Mouse (Mus musculus): ENCODE measurements around the gene Mia3. TPM values are rescaled to one million over a fixed set of nuclear protein-coding genes. Genes with fewer than 3 reads are reported as not detected.
"Not testable (repeated sequence)": the region's sequence is repeated elsewhere in the genome, so short reads cannot be mapped to it uniquely, and the experiment has no call there.

Mia3 gene
- polyA plus RNA-seq, 1 experiment, result 37.2 TPM

DNA sequence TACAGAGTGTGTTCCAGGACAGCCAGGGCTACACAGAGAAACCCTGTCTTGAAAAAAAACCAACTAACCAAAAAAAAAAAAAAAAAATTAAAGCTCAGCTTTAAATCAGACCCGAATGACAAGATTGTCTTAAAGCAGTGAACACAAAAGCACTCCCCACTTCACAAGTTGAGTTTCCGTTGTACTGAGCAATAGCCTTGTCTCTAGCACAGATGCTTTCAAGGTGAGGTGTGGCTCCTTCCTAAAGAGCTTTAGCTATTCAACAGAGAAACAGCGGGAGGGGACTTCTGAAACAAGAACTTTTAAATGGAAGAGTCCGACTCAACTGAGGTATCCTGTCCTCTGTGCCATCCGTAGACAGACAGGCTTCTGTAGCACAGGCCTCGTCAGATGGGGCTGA, 44.9 kb downstream of the Mia3 start:
- TF ChIP-seq POLR2A (IDR thresholded peaks at IDR 0.05; ENCODE audit: borderline replicate concordance, control insufficient read depth, low read depth, low read length), result no peak
- no peak for TF ChIP-seq CTCF (IDR thresholded peaks at IDR 0.05; ENCODE audit: control insufficient read depth, insufficient read depth, low read length)
- no peak overlapping the region for H3K27ac ChIP-seq (ENCODE audit: control insufficient read depth, insufficient read depth, low read depth, low read length, poor library complexity)
- WGBS, result 91% methylated on average over 6 of the region's 6 CpGs
- peaks cover 1% of the 10 kb centered on the region; the same call in 1 of the 2 replicates for H3K4me1 ChIP-seq (ENCODE audit: control insufficient read depth, insufficient read depth, low read length)
- no peak overlapping the region for H3K4me3 ChIP-seq (replicated peaks; ENCODE audit: control insufficient read depth, low read depth, low read length)

- 93% methylated on average over 2 of the region's 2 CpGs for WGBS
- H3K4me1 ChIP-seq (ENCODE audit: control insufficient read depth, insufficient read depth, low read length), result peaks cover 1% of the 10 kb centered on the region; the same call in 1 of the 2 replicates
- TF ChIP-seq CTCF (IDR thresholded peaks at IDR 0.05; ENCODE audit: control insufficient read depth, insufficient read depth, low read length) (no peak), POLR2A (IDR thresholded peaks at IDR 0.05; ENCODE audit: borderline replicate concordance, control insufficient read depth, low read depth, low read length) (no peak)
- H3K27ac ChIP-seq (ENCODE audit: control insufficient read depth, insufficient read depth, low read depth, low read length, poor library complexity), result no peak overlapping the region
- H3K4me3 ChIP-seq (replicated peaks; ENCODE audit: control insufficient read depth, low read depth, low read length), result no peak overlapping the region
Measured at GRCm38 (mm10) chr1:183323923-183324322, 45.4 kb downstream of the Mia3 start.

GRCm38 (mm10) chr1:183322496-183322895, 46.9 kb downstream of the Mia3 start:
- not testable (repeated sequence) for H3K4me1 ChIP-seq (ENCODE audit: control insufficient read depth, insufficient read depth, low read length); H3K4me3 ChIP-seq (replicated peaks; ENCODE audit: control insufficient read depth, low read depth, low read length); H3K27ac ChIP-seq (ENCODE audit: control insufficient read depth, insufficient read depth, low read depth, low read length, poor library complexity)
- 48% methylated on average over 5 of the region's 5 CpGs for WGBS

GRCm38 (mm10) chr1:183320708-183321107, 48.6 kb downstream of the Mia3 start:
- no peak for TF ChIP-seq POLR2A (IDR thresholded peaks at IDR 0.05; ENCODE audit: borderline replicate concordance, control insufficient read depth, low read depth, low read length)
- no peak for TF ChIP-seq CTCF (IDR thresholded peaks at IDR 0.05; ENCODE audit: control insufficient read depth, insufficient read depth, low read length)
- peaks cover 1% of the 10 kb centered on the region; the same call in 1 of the 2 replicates for H3K4me1 ChIP-seq (ENCODE audit: control insufficient read depth, insufficient read depth, low read length)
- H3K27ac ChIP-seq (ENCODE audit: control insufficient read depth, insufficient read depth, low read depth, low read length, poor library complexity), result no peak overlapping the region
- WGBS, result 10% methylated on average over 3 of the region's 3 CpGs
- H3K4me3 ChIP-seq (replicated peaks; ENCODE audit: control insufficient read depth, low read depth, low read length), result no peak overlapping the region

DNA sequence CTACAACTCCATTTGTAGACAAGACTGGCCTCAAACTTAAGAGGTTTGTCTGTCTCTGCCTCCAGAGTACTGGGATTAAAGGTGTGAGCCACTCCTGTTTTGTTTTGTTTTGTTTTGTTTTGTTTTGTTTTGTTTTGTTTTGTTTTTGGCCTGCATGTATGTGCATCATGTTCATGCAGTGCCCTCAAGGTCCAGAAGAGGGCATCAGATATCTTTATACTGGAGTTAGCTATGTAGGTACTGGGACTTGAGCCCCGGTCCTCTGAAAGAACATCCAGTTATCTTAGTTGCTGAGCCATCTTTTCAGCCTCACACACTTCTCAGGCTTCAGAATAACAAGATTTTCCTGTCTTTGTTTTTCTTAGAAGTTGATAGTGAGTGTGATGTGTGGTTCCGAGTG, 53.6 kb downstream of the Mia3 start:
- no peak for TF ChIP-seq POLR2A (IDR thresholded peaks at IDR 0.05; ENCODE audit: borderline replicate concordance, control insufficient read depth, low read depth, low read length)
- no peak for TF ChIP-seq CTCF (IDR thresholded peaks at IDR 0.05; ENCODE audit: control insufficient read depth, insufficient read depth, low read length)
- WGBS, result 76% methylated on average over 2 of the region's 2 CpGs
- no peaks in the 10 kb centered on the region; the same call in 1 of the 2 replicates for H3K4me1 ChIP-seq (ENCODE audit: control insufficient read depth, insufficient read depth, low read length)
- H3K4me3 ChIP-seq (replicated peaks; ENCODE audit: control insufficient read depth, low read depth, low read length), result no peak overlapping the region
- H3K27ac ChIP-seq (ENCODE audit: control insufficient read depth, insufficient read depth, low read depth, low read length, poor library complexity), result no peak overlapping the region

- 87% methylated on average over 2 of the region's 2 CpGs for WGBS
- H3K27ac ChIP-seq (ENCODE audit: control insufficient read depth, insufficient read depth, low read depth, low read length, poor library complexity), result no peak overlapping the region
Measured at GRCm38 (mm10) chr1:183312076-183312475, 57.3 kb downstream of the Mia3 start.

DNA sequence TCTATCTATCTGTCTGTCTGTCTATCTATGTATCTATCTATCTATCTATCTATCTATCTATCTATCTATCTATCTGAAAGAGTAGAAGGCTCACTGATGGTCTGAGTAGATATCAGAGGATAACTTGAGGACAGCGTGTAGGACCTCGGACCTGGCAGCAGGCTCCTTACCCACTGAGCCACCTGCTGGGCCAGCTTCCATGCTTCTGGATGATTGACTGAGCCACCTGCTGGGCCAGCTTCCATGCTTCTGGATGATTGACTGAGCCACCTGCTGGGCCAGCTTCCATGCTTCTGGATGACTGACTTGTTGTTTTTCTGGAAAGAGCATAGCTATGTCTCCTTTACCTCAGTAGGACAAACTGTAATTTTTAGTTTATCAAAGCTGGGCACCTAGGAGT, 59.8 kb downstream of the Mia3 start:
- H3K4me3 ChIP-seq (replicated peaks; ENCODE audit: control insufficient read depth, low read depth, low read length); H3K4me1 ChIP-seq (ENCODE audit: control insufficient read depth, insufficient read depth, low read length); H3K27ac ChIP-seq (ENCODE audit: control insufficient read depth, insufficient read depth, low read depth, low read length, poor library complexity): not testable (repeated sequence)
- WGBS, result 95% methylated on average over 2 of the region's 2 CpGs

More at GRCm38 (mm10) chr1:183312076-183312475, 57.3 kb downstream of the Mia3 start:
- Histone ChIP-seq H3K4me3 (replicated peaks; ENCODE audit: control insufficient read depth, low read depth, low read length) (no peak overlapping the region), H3K4me1 (ENCODE audit: control insufficient read depth, insufficient read depth, low read length) (no peaks in the 10 kb centered on the region; the same call in 1 of the 2 replicates)
- no peak for TF ChIP-seq POLR2A (IDR thresholded peaks at IDR 0.05; ENCODE audit: borderline replicate concordance, control insufficient read depth, low read depth, low read length)
- TF ChIP-seq CTCF (IDR thresholded peaks at IDR 0.05; ENCODE audit: control insufficient read depth, insufficient read depth, low read length), result no peak

DNA sequence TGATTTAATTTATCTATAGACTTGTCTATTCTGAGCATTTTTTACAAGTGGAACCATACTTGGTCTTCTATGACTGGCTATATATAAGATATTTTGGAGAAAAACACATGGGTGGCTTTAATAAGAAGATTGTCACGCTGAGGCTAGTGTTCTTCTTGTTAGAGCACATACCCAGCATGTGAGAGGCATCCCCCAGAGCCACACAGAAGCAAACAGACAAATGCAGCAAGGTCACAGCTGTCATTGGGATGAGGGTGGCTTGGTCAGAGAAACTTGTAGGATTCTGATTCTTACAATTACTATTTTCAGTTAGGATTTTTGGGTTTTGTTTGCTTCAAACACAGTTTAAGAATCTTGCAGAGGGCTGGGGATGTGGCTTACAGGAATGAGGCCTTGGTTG, 60.9 kb downstream of the Mia3 start:
- 84% methylated on average over 1 of the region's 1 CpGs for WGBS
- no peak for TF ChIP-seq POLR2A (IDR thresholded peaks at IDR 0.05; ENCODE audit: borderline replicate concordance, control insufficient read depth, low read depth, low read length)
- TF ChIP-seq CTCF (IDR thresholded peaks at IDR 0.05; ENCODE audit: control insufficient read depth, insufficient read depth, low read length), result no peak

GRCm38 (mm10) chr1:183307555-183307954, 61.8 kb downstream of the Mia3 start:
- Histone ChIP-seq H3K4me3 (replicated peaks; ENCODE audit: control insufficient read depth, low read depth, low read length) (no peak overlapping the region), H3K4me1 (ENCODE audit: control insufficient read depth, insufficient read depth, low read length) (no peaks in the 10 kb centered on the region; the same call in 1 of the 2 replicates), H3K27ac (ENCODE audit: control insufficient read depth, insufficient read depth, low read depth, low read length, poor library complexity) (no peak overlapping the region)
- TF ChIP-seq POLR2A (IDR thresholded peaks at IDR 0.05; ENCODE audit: borderline replicate concordance, control insufficient read depth, low read depth, low read length) (no peak), CTCF (IDR thresholded peaks at IDR 0.05; ENCODE audit: control insufficient read depth, insufficient read depth, low read length) (no peak)
- WGBS, result 47% methylated on average over 3 of the region's 3 CpGs

More for the DNA sequence above, 60.9 kb downstream of the Mia3 start:
- H3K27ac ChIP-seq (ENCODE audit: control insufficient read depth, insufficient read depth, low read depth, low read length, poor library complexity), result no peak overlapping the region
- no peaks in the 10 kb centered on the region; the same call in 1 of the 2 replicates for H3K4me1 ChIP-seq (ENCODE audit: control insufficient read depth, insufficient read depth, low read length)
- no peak overlapping the region for H3K4me3 ChIP-seq (replicated peaks; ENCODE audit: control insufficient read depth, low read depth, low read length)

Data from bone marrow, adult 2 months (tissue).